Mouse (Mus musculus): ENCODE measurements around the gene Tmem234.

DNA sequence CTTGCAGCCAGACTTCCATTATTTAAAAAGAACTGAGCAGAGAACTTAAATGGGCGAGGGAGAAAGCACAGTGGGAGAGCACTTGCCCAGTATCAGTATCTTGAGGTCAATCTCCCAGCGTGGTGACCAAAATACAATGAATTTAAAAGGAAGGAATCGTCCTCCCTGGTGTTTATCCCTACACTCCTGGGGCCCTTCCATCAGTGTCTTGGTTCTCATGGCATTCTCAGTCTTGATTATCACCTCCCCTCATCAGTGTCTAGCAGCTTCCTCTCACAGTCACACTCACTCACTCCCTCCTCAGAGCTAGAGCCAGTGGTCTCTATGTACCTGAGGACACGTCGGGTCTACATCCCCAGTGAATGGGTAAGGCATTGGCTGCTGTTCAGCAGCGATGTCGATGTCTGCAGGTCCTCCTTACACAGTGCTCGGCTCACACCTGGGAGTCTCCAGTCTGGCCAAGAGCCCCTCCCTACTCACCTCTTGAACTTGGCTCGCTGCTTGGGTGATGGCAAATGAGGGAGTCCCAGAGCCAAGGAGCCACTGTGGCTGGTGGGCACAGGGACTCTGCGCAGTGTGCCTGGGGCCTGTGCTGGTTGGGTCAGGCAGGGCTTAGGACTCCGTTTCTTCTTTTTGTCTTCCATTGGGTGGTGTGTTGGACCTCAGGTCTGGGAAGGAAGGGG is 21.8 kb downstream of the Tmem234 start:
- no peak for TF ChIP-seq CTCF (IDR thresholded peaks at IDR 0.05; ENCODE audit: low read depth, low read length)
- TF ChIP-seq TAL1 (conservative IDR thresholded peaks at IDR 0.05; ENCODE audit: low read depth, low read length): no peak
- no peak for TF ChIP-seq POLR2AphosphoS5 (IDR thresholded peaks at IDR 0.05; ENCODE audit: insufficient replicate concordance, low read depth, low read length)
- no peak for TF ChIP-seq GATA1 (IDR thresholded peaks at IDR 0.05; ENCODE audit: borderline replicate concordance, low read length)

All from G1E (cell line).